Mouse (Mus musculus): ENCODE data around the gene Tns3.

Tns3 gene

DNA sequence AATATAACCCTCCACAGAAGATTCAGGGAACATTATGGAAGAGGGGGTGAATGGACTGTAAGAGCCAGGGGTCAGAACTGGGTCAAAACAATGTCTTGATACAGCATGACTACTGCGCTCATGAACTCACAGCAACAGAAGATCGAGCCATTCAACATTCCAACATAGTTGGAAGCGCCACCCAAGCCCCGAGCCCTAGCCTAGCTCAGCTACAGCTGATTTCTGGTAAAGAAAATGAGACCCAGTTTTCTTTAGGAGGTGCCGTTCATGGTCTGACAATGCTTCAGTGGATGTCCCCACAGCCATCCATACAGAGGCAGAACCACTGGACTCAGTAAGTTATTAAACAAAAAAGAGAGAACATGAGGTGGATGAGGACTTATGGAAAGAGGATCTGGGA, 224.1 kb downstream of the Tns3 start:
- DNase-seq (ENCODE audit: low spot score in 2 of 2), result no peak

DNA sequence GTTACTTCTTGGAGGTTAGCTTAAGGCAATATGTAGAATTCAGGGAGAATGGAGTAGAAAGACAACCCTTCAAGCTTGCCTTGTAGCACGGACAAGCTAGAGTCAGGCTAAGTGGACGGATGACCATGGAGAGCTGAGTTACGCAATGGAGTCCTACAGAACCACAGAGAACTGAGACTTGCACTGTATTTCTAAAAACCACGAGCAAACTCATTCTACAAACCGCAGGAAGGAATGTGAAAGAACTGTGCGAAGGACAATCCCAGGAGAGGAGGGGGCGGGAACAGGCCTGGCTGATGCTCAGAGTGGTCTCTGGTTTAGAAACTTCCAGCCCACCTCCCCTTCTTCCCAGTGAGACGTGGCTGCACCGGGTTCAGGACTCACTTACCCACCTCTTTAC, 225.3 kb downstream of the Tns3 start:
- no peak for DNase-seq (ENCODE audit: low spot score in 2 of 2)

DNA sequence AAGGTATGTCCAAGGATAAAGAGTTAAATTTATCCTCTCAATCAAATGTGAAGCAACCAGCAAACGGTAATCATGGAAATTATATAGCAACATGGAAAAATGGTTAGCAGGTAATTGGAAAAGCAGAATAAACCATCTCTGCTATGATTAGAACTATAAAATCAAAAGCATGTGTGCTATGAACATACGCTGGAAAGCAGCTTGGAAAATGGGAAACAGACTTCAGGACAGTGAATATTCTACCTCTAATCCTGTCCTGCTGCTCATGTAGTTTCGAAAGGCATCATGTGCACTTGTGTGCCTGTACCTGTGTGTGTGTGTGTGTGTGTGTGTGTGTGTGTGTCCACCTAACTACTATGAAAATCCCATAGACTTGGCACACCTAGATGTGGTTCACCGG, 226.1 kb downstream of the Tns3 start:
- DNase-seq (ENCODE audit: low spot score in 2 of 2), result no peak

DNA sequence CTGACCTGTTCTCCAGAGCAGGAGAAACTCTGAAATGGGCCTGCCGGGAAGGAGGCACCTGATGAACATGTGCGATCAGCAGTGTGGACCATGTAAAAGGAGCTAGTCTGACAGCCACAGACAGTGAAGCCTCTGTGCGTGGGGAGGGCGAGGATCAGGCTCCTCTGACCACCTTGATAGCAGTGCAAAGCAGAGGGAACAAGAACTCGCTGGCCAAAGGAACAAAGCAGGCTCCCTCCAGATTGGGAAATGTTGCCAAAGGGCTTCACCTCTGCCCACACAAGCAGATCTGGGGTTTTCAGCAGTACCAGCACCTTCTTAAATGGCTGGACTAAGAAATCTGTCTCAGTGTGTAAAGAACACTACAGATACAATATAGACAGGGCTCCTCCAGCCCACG, 229.2 kb downstream of the Tns3 start:
- no peak for DNase-seq (ENCODE audit: low spot score in 2 of 2)

DNA sequence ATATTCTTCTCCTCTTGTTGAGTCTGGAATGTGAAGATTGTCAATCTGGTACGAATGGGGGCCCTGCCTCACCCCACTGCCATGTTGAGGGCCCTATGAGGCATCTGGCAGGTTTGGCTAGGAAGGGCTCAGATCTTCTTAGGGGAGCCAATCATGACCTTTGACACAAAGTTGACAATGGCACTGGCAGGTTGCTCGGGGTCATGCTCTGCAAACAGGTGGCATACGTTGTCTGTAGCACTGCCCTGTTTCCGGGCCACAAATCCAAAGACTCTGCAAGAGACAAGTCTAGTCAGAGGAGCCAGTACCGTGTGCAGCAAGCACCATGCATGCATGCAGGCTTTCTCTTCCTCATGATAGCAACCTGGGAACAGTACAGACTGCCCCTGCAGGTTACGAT, 230.0 kb downstream of the Tns3 start:
- peak in 1 of 2 experiments; percentile 52 for DNase-seq (ENCODE audit: low spot score in 2 of 2)

DNA sequence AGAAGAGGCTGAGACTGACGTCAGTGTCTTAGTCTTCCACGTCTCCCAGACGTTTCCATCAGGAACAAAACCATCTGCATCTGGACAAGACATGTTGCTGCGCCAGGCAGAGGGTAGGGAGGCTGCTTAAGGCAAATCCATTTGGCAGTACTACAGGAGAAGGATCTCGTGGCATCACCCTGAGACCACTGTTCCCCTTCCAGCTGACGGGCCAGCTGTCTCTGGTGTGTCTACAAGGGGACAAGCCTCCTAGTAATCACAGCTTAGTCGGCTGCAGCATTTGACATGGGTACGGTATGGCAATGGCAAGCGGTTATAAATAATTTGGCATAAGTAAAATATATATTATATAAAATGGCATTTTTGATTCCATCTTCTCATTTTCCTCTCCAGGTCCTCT, 230.9 kb downstream of the Tns3 start:
- peak in 1 of 2 experiments; percentile 47 for DNase-seq (ENCODE audit: low spot score in 2 of 2)

DNA sequence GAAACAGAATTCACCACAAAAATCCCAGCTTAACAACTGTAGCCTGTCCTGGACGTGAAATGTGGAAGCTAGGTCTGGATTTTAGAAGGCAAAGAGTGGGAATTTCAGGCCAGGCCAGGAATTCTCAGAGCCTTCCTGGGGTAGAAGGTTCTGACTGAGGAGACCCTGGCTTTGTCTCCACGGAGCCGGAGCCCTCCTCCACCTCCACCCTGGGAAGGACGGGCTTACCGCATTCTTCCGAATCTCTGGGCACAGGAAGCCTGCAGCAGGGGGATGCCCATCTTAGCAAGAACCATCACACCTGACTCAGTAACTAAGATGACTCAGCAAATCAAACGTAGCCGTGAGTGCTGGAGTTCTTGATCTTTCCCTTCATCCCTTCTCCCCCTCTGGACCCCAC, 231.4 kb downstream of the Tns3 start:
- peak in 1 of 2 experiments; percentile 56 for DNase-seq (ENCODE audit: low spot score in 2 of 2)

DNA sequence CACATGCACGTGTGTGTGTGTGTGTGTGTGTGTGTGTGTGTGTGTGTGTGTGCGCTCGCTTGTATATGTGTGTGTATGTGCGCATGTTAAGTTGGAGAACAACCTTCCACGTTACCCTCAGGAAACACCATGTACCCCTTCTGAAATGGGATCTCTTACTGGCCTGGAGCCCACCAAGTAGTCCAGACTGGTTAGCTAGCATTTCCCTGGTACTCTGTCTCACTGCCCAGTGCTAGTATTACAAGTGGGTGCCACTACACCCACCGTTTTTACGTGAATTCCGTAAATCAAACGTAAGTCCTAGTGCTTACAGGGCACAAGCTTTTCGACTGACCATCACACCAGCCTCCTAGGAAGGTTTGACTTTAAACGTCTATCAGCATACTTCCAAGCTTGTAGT, 236.7 kb downstream of the Tns3 start:
- no peak for DNase-seq (ENCODE audit: low spot score in 2 of 2)

DNA sequence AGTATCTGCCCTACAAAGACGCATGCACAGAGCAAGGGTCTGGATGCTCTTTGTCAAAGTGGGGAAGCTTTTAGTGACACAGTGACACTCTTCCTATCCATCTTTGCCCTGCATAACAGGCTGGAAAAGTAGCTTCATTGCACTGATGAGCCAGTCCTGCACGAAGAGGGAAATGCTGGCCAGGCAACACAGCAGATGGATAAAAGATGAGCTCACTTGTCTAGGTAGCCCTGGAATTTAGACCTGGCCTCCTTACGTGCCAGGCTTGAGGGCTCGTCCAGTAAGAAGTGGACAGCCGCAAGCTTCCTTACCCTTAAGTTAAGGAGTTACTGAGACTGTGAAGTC, 239.1 kb downstream of the Tns3 start:
- DNase-seq (ENCODE audit: low spot score in 2 of 2), result no peak

DNA sequence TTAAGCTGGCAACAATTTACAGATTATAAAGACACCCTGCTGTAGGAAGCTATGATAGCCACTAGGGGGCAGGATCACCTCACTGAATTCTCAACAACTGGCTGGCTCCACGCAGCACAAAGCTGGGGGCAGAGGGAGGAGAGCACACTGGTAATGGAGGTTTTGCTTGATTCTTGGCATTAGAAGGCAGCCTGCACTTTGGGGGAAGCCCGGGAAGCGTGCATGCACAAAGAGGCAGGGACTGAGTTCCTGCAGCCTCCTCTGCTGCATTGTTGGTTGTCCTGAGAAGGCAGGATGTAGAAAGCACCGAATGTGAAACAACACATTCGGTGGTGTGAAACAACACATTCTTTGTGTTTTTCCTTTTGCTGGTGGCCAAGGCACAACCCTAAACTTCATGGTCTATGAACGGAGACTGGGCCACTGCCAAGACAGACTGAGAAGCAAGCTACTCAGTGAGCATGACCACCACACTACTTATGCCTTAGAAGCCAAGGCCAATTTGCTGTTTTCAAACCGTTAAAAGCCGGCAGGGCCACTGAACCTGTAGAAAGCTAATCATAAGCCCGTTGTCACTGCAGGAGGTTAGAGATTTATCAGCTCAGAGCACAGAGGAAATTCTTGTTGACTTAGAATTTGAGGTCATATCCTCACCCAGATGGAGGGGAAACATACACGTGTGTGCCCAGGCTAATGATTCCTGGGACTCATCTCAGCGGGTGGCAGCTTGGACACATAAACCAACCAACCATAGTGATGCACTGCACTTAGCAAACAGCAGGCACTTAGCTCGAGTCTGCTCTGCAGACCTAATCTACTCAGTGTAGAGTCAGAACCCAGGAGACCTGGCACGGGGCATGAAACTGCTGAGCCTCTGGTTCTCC, 239.8 kb downstream of the Tns3 start:
- peak in 1 of 2 experiments; percentile 28 for DNase-seq (ENCODE audit: low spot score in 2 of 2)

DNA sequence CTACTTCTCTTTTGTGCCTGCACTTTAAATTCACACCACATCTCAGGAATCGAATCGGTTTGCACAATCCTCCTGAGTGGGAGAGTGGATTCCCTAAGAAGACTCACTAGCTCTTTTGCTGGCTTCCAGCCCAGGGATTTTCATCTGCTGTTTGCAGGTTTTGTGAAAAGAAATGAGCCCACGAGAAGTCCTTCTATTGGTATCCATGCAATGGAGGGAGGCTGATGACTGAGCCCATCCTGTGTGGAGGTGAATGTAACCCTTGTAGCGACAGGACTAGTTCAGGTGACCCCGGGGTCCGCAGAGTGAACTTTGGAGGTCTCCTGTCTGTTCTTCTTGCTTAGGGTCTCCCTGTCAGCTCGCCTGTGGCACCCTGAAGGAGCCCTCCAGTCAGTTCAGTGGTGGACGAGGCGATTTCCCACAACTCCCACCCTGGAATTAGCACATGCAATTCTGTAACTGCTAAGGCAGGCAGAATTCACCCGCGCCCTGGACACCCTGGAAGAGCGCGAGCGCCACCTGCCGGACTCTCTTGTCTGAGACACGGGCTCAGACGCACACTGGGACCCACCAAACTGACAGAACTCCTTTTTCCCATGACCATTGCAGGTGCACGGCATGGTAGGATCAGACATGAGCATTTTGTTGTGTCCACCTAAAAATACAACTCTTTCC, 259.0 kb downstream of the Tns3 start:
- DNase-seq (ENCODE audit: low spot score in 2 of 2), result peak; percentile 23 to 69

DNA sequence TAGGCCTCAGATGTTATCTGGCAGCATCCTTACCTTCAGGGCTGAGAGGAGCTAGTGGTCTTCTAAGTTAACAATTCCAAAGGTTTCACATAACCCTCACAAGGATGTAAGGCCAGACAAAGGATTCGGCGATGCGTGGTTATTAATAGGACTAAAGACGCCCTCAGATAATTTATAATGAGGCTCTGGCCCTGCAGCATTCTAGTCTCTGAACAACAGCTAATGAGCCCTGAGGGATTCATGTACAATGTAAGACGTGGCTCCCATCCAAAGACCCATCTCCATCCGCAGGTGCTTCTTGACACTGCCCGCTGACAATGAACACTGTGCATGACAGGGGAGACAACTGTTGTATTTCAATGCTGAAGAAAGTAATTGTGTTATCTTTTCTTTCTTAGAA, 263.0 kb downstream of the Tns3 start:
- no peak for DNase-seq (ENCODE audit: low spot score in 2 of 2)

DNA sequence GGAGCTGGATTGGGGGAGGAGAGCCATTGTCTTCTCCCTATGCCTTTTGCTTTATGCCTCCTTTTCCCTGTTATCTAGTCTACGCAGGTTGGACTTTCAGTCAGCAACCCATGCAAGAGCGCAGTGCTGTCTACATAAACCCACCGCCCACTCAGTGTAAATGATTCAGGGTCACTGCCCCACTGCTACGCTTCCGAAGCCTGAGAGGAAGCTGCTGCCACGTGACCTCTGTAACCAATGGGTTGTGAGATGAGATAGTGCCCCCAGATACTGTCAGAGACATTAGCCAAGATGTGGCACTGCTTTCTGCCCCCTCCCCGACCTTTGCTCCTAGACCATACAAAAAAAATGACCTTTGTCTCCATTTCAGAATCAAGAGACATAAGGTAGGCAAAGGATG, 268.0 kb downstream of the Tns3 start:
- DNase-seq (ENCODE audit: low spot score in 2 of 2), result no peak

DNA sequence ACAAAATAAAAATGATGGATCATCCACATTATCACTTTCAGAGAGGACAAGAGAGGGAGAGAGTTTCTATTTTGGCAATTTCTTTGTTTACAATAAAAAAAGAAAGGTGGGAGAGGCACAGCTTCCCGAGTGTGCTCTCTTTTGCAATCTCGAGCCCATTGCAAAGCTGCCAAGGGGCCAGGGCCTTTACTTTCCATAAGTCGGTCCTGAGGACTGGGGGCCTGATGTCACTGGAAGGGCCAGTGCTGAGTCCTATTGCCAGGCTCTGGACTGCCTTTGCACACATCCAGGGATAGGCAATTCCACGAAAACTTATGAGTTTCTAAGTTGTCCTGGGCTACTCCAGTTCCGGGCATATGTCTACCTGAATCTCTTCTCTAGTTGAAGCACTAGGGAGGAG, 272.8 kb downstream of the Tns3 start:
- no peak for DNase-seq (ENCODE audit: low spot score in 2 of 2)

DNA sequence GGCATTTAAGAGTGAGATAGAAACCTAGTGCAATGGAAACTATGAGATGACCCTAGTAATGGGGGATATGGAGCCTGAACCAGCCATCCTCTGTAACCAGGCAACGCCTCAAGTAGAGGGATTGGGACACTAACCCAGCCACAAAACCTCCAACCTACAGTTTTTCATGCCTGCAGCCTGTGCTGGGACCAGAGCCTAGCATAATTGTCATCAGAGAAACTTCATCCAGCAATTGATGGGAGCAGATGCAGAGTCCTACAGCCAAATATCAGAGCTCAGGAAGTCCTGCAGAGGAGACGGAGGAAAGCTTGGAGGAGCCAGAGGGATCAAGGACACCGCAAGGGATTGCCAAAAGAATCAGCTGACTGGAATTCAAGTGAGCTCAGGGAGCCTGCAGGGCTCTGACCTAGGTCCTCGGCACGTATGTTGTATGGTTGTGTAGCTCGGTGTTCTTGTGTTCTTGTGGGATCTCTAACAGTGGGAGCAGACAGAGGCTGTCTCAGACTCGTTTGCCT, 278.4 kb downstream of the Tns3 start:
- DNase-seq (ENCODE audit: low spot score in 2 of 2), result no peak
